Mouse (Mus musculus) left cerebral cortex, adult 8-10 months (tissue): ENCODE results near the gene Crp. TPM values are rescaled to one million over a fixed set of nuclear protein-coding genes. Genes with fewer than 3 reads are reported as not detected.
A peak's percentile ranks its signal among the peaks of the same experiment; 100 is the strongest.

ENCODE experiments used
- DNase-seq, 2 experiments: peaks; one replicate each; pipeline ENCODE4 v3.0.0; 2022; ENCODE audit warnings: low spot score in 2 of 2
- total RNA-seq, 4 experiments: library from RNA; stranded (reverse); gene quantifications; 2 replicates each; pipeline ENCODE4 v1.2.4; 2022

Crp gene
- total RNA-seq, 4 experiments from 2014 or later = not detected

GRCm38 (mm10) chr1:172711962-172712361, 14.1 kb downstream of the Crp start:
- DNase-seq = no peak

- DNase-seq = peak in 1 of 2 experiments; percentile 18
These were observed 53.4 kb downstream of the Crp start for GRCm38 (mm10) chr1:172751241-172751640.

GRCm38 (mm10) chr1:172755151-172755550, 57.3 kb downstream of the Crp start:
- no peak for DNase-seq

GRCm38 (mm10) chr1:172759525-172759924, 61.7 kb downstream of the Crp start:
- peak in 1 of 2 experiments; percentile 12 for DNase-seq

DNA sequence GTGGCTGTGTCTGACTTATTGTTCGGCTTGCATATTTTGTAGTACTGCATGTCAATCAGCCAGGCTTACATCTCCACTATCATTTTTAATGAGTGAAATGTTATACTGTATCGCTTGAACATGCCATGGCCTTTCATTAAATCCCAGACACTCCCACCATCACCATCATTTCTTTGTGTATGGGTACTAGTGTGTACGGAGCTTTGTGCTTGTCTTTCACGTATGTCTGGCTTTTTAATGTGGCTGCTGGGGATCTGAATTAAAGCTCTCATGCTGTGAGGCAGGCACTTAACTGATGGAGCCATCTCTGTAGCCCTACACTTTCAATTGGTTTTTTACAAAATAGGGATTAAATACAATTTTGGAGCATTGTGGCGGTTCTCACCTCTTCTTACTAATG, 81.3 kb downstream of the Crp start:
- DNase-seq = no peak

- no peak for DNase-seq
These were observed 87.5 kb downstream of the Crp start for GRCm38 (mm10) chr1:172785322-172785721.

DNA sequence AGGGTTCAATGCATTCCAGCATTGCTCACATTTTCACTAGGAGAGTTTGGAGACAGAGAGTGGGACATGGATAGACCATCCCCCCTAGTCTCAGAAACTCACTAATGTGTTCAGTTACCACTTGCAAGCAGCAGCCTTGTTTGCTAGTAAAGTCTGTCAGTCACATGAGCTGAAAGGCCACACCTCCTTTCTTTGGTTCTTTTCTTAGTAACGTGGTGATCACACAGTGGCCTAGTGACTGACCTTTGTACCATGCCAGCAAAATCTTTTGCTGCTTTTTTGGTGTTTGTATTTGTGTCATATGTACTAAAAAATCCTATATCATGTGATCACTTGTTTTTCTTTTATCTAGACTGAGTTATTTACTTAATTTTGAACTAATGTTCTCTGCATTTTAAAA, 88.0 kb downstream of the Crp start:
- no peak for DNase-seq

DNA sequence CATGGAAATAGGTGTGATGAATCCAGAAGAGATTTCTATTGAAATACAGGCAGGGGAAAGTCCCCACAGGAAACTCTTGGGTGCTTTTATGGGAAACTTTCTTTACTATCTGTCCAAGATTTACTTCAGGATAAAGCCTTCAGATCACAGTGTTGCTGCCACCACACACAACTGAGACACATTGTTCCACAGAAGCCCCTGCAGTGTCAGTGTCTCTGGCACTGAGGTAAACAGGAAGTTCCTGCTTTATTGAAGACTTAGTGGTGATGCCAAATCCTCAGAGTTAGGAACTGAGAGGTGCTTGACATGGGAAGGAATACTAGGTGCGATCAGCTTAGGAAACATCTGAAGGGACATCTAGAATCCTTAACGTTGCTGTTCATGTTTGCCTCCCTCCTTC, 131.1 kb downstream of the Crp start:
- DNase-seq = no peak

DNA sequence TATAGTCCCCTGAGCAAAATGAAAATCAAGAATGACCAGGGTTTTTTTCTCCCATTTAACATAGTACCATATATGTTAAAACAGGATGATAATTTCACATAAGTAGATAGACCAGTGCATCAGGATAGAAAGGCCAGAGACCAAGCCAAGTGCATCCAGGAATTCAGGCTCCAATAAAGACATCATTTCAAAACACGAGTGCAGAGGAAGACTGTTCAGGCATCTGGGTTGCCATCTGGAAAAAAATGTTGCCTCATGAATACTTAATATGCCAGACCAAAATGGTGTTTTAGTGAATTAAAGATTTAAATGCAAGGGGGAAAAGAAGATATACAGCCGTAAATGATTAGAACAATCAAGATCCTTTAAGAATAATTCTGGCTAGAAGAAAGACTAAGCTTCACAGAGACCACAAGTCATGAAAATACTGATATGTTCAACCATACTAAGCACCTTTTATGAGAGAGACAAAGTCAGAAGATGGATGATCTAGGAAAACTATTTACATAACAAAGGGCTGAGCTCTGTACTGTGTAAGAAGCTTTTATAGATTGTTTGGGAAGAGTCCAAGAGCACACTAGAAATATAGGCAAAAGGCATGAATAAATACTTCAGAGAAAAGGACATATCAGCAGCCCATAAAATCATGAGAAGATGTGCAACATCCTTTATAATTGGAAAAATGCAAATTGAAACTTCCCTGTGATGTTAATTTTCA, 149.3 kb downstream of the Crp start:
- no peak for DNase-seq

DNA sequence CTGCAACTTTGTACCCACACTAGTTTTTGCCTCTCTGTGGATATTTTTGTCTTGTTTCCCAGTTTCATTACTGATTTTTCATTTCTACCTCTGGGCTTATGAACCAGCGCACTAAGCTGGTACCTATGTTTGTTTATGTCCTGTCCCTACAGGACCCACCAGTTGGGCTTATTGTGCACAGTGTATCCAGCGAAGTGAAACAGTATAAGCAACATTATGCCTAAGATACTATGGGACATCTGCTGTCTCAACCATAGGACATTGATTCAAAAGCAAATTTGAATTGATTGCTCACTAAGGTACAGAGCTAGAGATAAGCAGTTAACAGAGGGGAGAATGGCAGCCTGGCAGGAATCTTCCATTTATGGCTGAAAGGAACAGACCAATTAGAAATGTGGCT, 150.3 kb downstream of the Crp start:
- DNase-seq = no peak

- no peak for DNase-seq
These were observed 177.4 kb downstream of the Crp start for GRCm38 (mm10) chr1:172875265-172875664.

DNA sequence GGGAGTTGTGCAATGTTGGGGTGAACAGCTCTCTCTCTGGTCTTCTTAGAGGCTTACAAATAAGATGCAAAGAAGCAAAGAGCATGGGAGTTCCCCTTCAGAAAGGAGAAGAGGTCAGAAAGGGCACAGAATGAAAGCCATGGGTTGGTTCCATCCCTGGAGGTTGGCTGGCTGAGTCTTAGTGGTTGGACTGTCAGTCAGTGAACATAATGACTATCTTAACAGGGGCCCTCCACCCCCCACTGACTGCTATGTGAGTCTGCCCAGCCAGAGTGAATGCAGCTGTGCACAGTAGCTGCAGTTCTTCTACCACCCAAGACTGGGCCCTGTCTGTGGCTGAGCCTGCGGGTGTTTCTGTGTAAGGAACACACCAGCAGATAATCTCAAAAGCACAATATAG, 178.8 kb downstream of the Crp start:
- no peak for DNase-seq

Other genes with a start within 250 kb of the Crp start
- 1 to 10 TPM in 3 of 4 experiments, under 1 TPM in 1; 0.27 to 5.6 (median 3.3) TPM for gene Slamf9, start 222.7 kb upstream of the Crp start, total RNA-seq
- 1 to 10 TPM; 5.2 to 9.1 (median 7.9) TPM for gene Igsf9, start 216.3 kb upstream of the Crp start, total RNA-seq
- gene Tagln2, start 198.0 kb upstream of the Crp start, total RNA-seq = 10 to 100 TPM in 3 of 4 experiments, 1 to 10 TPM in 1; 9.6 to 15.4 (median 12.5) TPM
- 1 to 10 TPM; 3.7 to 4.7 (median 4.1) TPM for gene Cfap45, start 177.3 kb upstream of the Crp start, total RNA-seq
- gene Vsig8, start 142.1 kb upstream of the Crp start, total RNA-seq = under 1 TPM; 0.32 to 0.67 (median 0.57) TPM
- gene Slamf8, start 107.5 kb upstream of the Crp start, total RNA-seq = under 1 TPM in 2 of 4 experiments, not detected in 2; 0.23 to 0.32 TPM
- gene Fcrl6, start 95.5 kb upstream of the Crp start, total RNA-seq = not detected
- gene Dusp23, start 65.1 kb upstream of the Crp start, total RNA-seq = 1 to 10 TPM; 4.3 to 6.3 (median 5.5) TPM
- gene Apcs, start 197.0 kb downstream of the Crp start, total RNA-seq = not detected